Mouse (Mus musculus) MEL (cell line): ENCODE measurements at regions not wholly inside any gene's neighbourhood (a gene's known extent, or its start where the extent isn't known, plus 50 kb on each side); places are given as distances from the start of the nearest gene placed in this dataset.

Source experiments
- DNase-seq: peaks from one replicate; pipeline ENCODE4 v3.0.0; 2011; ENCODE audit warnings: low read depth, low spot score
- H3K27ac ChIP-seq: 2 replicates; pipeline ENCODE4 v1.5.1; 2012; ENCODE audit warnings: low read depth, mild to moderate bottlenecking, control low read depth, low read length, moderate library complexity; ENCODE audit not compliant: control insufficient read depth
- H3K27me3 ChIP-seq, 2 experiments: fragments of 150-350 bp in 1 of 2; sonication (generic) in 1 of 2; 2 replicates each; pipeline ENCODE4 v1.6.1; 2012; ENCODE audit warnings: low read length in 2 of 2, mild to moderate bottlenecking in 2 of 2, improper control_type of control experiment in 1 of 2, moderate library complexity in 1 of 2; ENCODE audit not compliant: insufficient read depth in 2 of 2, control insufficient read depth in 1 of 2
- H3K36me3 ChIP-seq, 2 experiments: 2 replicates each; pipeline ENCODE4 v1.6.1; 2012 to 2014; ENCODE audit warnings: low read length in 2 of 2, improper control_type of control experiment in 1 of 2, inconsistent platforms in 1 of 2, mild to moderate bottlenecking in 1 of 2; ENCODE audit not compliant: insufficient read depth in 2 of 2, control insufficient read depth in 1 of 2
- H3K4me1 ChIP-seq, 2 experiments: fragments of 150-350 bp in 1 of 2; sonication (generic) in 1 of 2; 2 replicates each; pipeline ENCODE4 v1.6.1; 2012; ENCODE audit warnings: low read length in 2 of 2, improper control_type of control experiment in 1 of 2, mild to moderate bottlenecking in 1 of 2; ENCODE audit not compliant: insufficient read depth in 2 of 2, control insufficient read depth in 1 of 2
- H3K4me3 ChIP-seq, 2 experiments: fragments of 150-350 bp in 1 of 2; sonication (generic) in 1 of 2; 2 replicates each; pipeline ENCODE4 v1.5.1; 2012; ENCODE audit warnings: low read depth in 2 of 2, low read length in 2 of 2, mild to moderate bottlenecking in 2 of 2, moderate library complexity in 2 of 2, control low read depth in 1 of 2, improper control_type of control experiment in 1 of 2; ENCODE audit not compliant: control insufficient read depth in 1 of 2, insufficient read depth in 1 of 2
- H3K79me2 ChIP-seq: 2 replicates; pipeline ENCODE4 v1.6.1; 2012; ENCODE audit warnings: mild to moderate bottlenecking, low read length, moderate library complexity; ENCODE audit not compliant: control insufficient read depth, poor library complexity, insufficient read depth
- H3K9ac ChIP-seq: 2 replicates; pipeline ENCODE4 v1.6.1; 2012; ENCODE audit warnings: low read depth, mild to moderate bottlenecking, control low read depth, low read length, moderate library complexity; ENCODE audit not compliant: control insufficient read depth, poor library complexity, severe bottlenecking
- H3K9me3 ChIP-seq: fragments of 150-350 bp; sonication (generic); replicated peaks from 2 replicates; pipeline ENCODE4 v1.6.1; 2012; ENCODE audit warnings: mild to moderate bottlenecking, low read length, improper control_type of control experiment, moderate library complexity; ENCODE audit not compliant: insufficient read depth
- CHD1 ChIP-seq: IDR thresholded peaks from 2 replicates; pipeline ENCODE4 v1.6.1; 2012; ENCODE audit warnings: low read depth, mild to moderate bottlenecking, inconsistent platforms, low read length, improper control_type of control experiment
- CHD2 ChIP-seq: IDR thresholded peaks from 2 replicates; pipeline ENCODE4 v1.6.1; 2011; ENCODE audit warnings: low read length, improper control_type of control experiment
- GABPA ChIP-seq: IDR thresholded peaks from 2 replicates; pipeline ENCODE4 v1.6.1; 2012; ENCODE audit warnings: low read depth, mild to moderate bottlenecking, inconsistent platforms, low read length, improper control_type of control experiment, moderate library complexity
- GATA1 ChIP-seq: IDR thresholded peaks from 2 replicates; pipeline ENCODE4 v1.6.1; 2011; ENCODE audit warnings: low read depth, low read length, improper control_type of control experiment
- MEF2A ChIP-seq: IDR thresholded peaks from 2 replicates; pipeline ENCODE4 v1.6.1; 2014; ENCODE audit warnings: low read depth, mild to moderate bottlenecking, inconsistent platforms, low read length, improper control_type of control experiment; ENCODE audit not compliant: poor library complexity, insufficient replicate concordance, severe bottlenecking; ENCODE audit errors: extremely low read depth
- MXI1 ChIP-seq: IDR thresholded peaks from 2 replicates; pipeline ENCODE4 v1.6.1; 2011; ENCODE audit warnings: mild to moderate bottlenecking, low read depth, low read length, improper control_type of control experiment
- MYB ChIP-seq: IDR thresholded peaks from 2 replicates; pipeline ENCODE4 v1.6.1; 2011; ENCODE audit warnings: mild to moderate bottlenecking, low read depth, low read length, improper control_type of control experiment
- MYC ChIP-seq: IDR thresholded peaks from 2 replicates; pipeline ENCODE4 v1.6.1; 2011; ENCODE audit warnings: low read depth, mild to moderate bottlenecking, low read length, improper control_type of control experiment, moderate library complexity
- NELFE ChIP-seq: IDR thresholded peaks from 2 replicates; pipeline ENCODE4 v1.6.1; 2011; ENCODE audit warnings: low read depth, low read length, improper control_type of control experiment
- NRF1 ChIP-seq: IDR thresholded peaks from 2 replicates; pipeline ENCODE4 v1.6.1; 2014; ENCODE audit warnings: low read depth, mild to moderate bottlenecking, inconsistent platforms, low read length, improper control_type of control experiment, moderate library complexity; ENCODE audit not compliant: poor library complexity, insufficient read depth, severe bottlenecking
- POLR2A ChIP-seq, 2 experiments: IDR thresholded peaks; 2 replicates each; pipeline ENCODE4 v1.6.1; 2011 to 2012; ENCODE audit warnings: low read length in 2 of 2, mild to moderate bottlenecking in 2 of 2, control low read depth in 1 of 2, improper control_type of control experiment in 1 of 2, low read depth in 1 of 2, moderate library complexity in 1 of 2; ENCODE audit not compliant: control insufficient read depth in 1 of 2, insufficient read depth in 1 of 2, poor library complexity in 1 of 2
- POLR2AphosphoS2 ChIP-seq: IDR thresholded peaks from 2 replicates; pipeline ENCODE4 v1.6.1; 2011; ENCODE audit warnings: low read length, improper control_type of control experiment
- POLR2AphosphoS5 ChIP-seq: IDR thresholded peaks from 2 replicates; pipeline ENCODE4 v1.6.1; 2012; ENCODE audit warnings: low read depth, borderline replicate concordance, mild to moderate bottlenecking, inconsistent platforms, low read length, moderate library complexity, mixed read lengths
- RAD21 ChIP-seq: IDR thresholded peaks from 2 replicates; pipeline ENCODE4 v1.6.1; 2011; ENCODE audit warnings: mild to moderate bottlenecking, low read depth, low read length, improper control_type of control experiment
- RCOR1 ChIP-seq: IDR thresholded peaks from 2 replicates; pipeline ENCODE4 v1.6.1; 2012; ENCODE audit warnings: low read depth, mild to moderate bottlenecking, inconsistent platforms, low read length, improper control_type of control experiment
- SIN3A ChIP-seq: IDR thresholded peaks from 2 replicates; pipeline ENCODE4 v1.6.1; 2012; ENCODE audit warnings: low read length, improper control_type of control experiment, inconsistent platforms
- SMC3 ChIP-seq: IDR thresholded peaks from 2 replicates; pipeline ENCODE4 v1.6.1; 2011; ENCODE audit warnings: low read depth, low read length, improper control_type of control experiment
- TAL1 ChIP-seq: IDR thresholded peaks from 2 replicates; pipeline ENCODE4 v1.6.1; 2012; ENCODE audit warnings: mild to moderate bottlenecking, inconsistent platforms, low read length, moderate library complexity, mixed read lengths
- TBP ChIP-seq: IDR thresholded peaks from 2 replicates; pipeline ENCODE4 v1.8.0; 2011; ENCODE audit warnings: low read depth, low read length, improper control_type of control experiment
- UBTF ChIP-seq: IDR thresholded peaks from 2 replicates; pipeline ENCODE4 v1.6.1; 2012; ENCODE audit warnings: low read depth, mild to moderate bottlenecking, inconsistent platforms, low read length, improper control_type of control experiment, moderate library complexity, borderline replicate concordance; ENCODE audit not compliant: insufficient read depth
- ZC3H11A ChIP-seq: IDR thresholded peaks from 2 replicates; pipeline ENCODE4 v1.6.1; 2012; ENCODE audit warnings: low read depth, mild to moderate bottlenecking, inconsistent platforms, low read length, improper control_type of control experiment
- ZKSCAN1 ChIP-seq: IDR thresholded peaks from 2 replicates; pipeline ENCODE4 v1.6.1; 2012; ENCODE audit warnings: low read depth, mild to moderate bottlenecking, inconsistent platforms, low read length, improper control_type of control experiment, moderate library complexity
- ZNF384 ChIP-seq: IDR thresholded peaks from 2 replicates; pipeline ENCODE4 v1.6.1; 2012; ENCODE audit warnings: low read depth, mild to moderate bottlenecking, inconsistent platforms, low read length, improper control_type of control experiment

DNA sequence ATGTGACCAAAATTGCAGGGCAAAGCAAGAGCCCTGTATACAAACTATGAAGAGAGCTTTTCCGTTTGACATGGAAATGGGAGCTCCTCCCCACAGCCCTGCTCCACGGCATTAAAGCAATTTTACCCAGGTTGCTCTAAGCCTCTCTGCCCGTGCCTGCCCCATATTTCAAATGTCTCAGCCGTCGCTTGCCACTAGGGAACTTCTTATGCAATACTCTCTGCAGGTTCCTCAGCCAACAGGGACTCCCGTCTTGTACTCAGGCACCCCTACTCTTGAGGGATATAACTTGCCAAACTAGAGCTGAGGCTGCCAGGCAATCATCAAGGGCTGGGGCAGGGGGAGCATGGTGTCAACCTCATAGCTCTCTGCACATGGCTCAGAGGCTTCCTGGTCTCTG, 145.1 kb downstream of the Cdh26 start:
- H3K9me3 ChIP-seq: no peaks in the 10 kb centered on the region
- H3K27me3 ChIP-seq: no peaks in the 10 kb centered on the region
- no peak for DNase-seq
- no peak overlapping the region for H3K9ac ChIP-seq
- H3K36me3 ChIP-seq: no peaks in the 10 kb centered on the region
- H3K79me2 ChIP-seq: no peaks in the 10 kb centered on the region
- TF ChIP-seq GABPA (no peak), MYB (no peak), SMC3 (no peak), MXI1 (no peak), POLR2AphosphoS2 (no peak), NELFE (no peak), POLR2A (IDR thresholded peaks at IDR 0.05; ENCODE audit: control insufficient read depth in 1 of 2, insufficient read depth in 1 of 2, low read depth in 1 of 2, low read length in 2 of 2, poor library complexity in 1 of 2) (no peak), TBP (no peak), CHD1 (no peak), SIN3A (no peak), ZC3H11A (no peak), ZNF384 (no peak), ZKSCAN1 (no peak), TAL1 (no peak), MYC (no peak), RAD21 (no peak), CHD2 (no peak)
- H3K4me1 ChIP-seq: no peaks in the 10 kb centered on the region
- no peak overlapping the region for H3K4me3 ChIP-seq
- no peak overlapping the region for H3K27ac ChIP-seq

- no peak for TF ChIP-seq TBP
- no peak for TF ChIP-seq NRF1
- no peak for TF ChIP-seq CHD2
- TF ChIP-seq ZNF384: no peak
- no peak for TF ChIP-seq RCOR1
- no peak for TF ChIP-seq TAL1
- no peak for TF ChIP-seq MEF2A
- TF ChIP-seq ZKSCAN1: no peak
- no peak for TF ChIP-seq POLR2AphosphoS5
- no peak for TF ChIP-seq UBTF
- TF ChIP-seq GATA1: no peak
- no peaks in the 10 kb centered on the region for H3K27me3 ChIP-seq
- no peaks in the 10 kb centered on the region for H3K36me3 ChIP-seq
- H3K4me1 ChIP-seq: no peaks in the 10 kb centered on the region
- H3K9ac ChIP-seq: no peak overlapping the region
- no peaks in the 10 kb centered on the region for H3K9me3 ChIP-seq
- no peak overlapping the region for H3K4me3 ChIP-seq
- H3K27ac ChIP-seq: no peak overlapping the region
- no peaks in the 10 kb centered on the region for H3K79me2 ChIP-seq
- DNase-seq: no peak
Observed at GRCm38 (mm10) chr2:178576067-178576466, 145.7 kb downstream of the Cdh26 start.
